Mouse (Mus musculus): ENCODE data around the gene Nr2c2ap.

DNA sequence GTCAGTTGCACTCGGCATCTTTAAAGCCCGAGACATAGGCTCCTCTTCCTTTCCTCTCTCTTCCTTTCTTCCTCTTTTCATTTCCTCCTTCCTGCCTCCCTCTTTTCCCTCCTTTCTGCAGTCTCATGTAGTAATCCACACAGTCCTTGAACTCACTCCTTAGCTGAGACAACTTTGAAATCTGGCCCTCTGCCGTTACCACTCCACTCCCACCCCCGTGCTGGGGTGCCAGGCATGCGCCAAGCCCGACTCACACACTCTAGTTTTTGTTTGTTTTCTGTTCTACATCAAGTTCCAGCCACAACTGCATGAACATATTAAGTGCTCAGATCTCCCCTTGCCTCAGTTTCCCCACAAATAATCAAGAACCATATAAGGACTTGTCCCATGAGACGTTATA, 26.2 kb upstream of the Nr2c2ap start:
- TF ChIP-seq CTCF (conservative IDR thresholded peaks at IDR 0.05; ENCODE audit: low read length) (no peak), NANOG (IDR thresholded peaks at IDR 0.05; ENCODE audit: borderline replicate concordance, low read length) (no peak), POU5F1 (IDR thresholded peaks at IDR 0.05; ENCODE audit: borderline replicate concordance, low read length) (no peak)
